Mouse (Mus musculus) B cell, adult 2 months (primary cell): ENCODE measurements around the gene Zcchc24.

Experiments
- DNase-seq, 2 experiments: peaks; one replicate each; pipeline ENCODE4 v3.0.0; 2022

The Zcchc24 gene

DNA sequence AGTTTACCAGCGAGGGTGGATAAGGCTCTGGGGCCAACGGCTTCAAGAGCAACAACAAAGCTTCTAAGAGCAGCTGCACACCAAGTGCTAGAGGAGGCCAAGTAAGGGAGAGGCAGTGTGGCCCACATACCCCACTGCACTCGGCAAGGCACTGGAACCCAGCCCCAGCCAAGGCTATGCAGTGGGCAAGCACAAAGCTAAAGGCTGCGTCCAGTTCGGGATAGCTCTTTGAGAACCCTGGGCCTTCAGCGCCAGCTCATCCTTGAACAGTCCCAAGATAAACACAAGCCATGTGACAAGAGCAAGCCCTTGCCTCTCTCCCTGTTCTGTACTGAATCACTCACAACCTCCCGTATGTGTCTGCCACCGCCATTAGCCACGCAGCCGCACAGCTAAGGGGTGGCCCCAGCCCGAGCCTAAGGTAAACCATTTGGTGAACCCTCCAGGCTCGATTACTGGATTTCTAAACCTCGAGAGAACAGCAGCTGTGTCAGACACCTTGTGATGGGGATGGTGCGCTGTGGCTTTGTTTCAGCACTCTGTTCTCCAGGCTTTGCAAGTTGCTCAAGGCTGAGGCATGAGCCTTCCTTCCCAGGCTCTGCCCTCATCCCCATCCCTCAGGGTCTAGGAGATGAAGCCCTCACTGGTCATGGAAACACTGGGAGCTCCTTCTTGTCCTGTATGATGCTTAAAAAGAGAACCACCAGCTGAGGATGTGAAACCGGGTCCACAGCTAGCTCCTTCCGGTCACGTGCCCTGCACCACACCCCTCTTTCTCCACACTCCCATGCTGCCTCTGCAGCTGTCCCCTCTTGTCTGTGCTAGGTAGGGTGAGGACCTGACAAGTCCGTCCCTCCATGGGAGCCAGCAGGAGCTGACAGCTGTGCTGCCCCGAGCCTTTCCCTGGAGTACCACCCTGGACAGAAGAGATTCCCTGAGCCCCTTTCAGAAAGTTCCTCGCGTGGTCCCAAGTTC, 21.6 kb downstream of the Zcchc24 start:
- peak; percentile 88 to 92 for DNase-seq

DNA sequence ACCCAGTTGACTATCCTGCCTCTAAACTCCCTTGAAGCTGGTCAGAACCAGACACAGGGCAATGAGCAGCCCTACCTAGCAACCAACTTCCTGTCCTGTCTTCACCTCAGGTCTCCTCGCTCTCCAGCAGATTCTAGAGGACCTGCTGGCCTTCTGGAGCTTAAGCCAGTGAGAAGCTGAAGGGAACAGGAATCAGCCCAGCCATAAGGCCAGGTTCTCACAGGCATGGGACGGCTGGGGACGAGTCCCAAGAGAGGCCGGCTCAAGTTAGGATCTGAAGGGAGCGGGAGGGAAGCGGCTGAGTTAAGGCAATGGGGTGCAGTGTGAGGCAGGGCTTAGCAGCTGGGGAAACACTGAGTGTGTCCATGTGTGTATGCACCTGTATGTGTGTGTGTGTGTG, 22.5 kb downstream of the Zcchc24 start:
- no peak for DNase-seq

DNA sequence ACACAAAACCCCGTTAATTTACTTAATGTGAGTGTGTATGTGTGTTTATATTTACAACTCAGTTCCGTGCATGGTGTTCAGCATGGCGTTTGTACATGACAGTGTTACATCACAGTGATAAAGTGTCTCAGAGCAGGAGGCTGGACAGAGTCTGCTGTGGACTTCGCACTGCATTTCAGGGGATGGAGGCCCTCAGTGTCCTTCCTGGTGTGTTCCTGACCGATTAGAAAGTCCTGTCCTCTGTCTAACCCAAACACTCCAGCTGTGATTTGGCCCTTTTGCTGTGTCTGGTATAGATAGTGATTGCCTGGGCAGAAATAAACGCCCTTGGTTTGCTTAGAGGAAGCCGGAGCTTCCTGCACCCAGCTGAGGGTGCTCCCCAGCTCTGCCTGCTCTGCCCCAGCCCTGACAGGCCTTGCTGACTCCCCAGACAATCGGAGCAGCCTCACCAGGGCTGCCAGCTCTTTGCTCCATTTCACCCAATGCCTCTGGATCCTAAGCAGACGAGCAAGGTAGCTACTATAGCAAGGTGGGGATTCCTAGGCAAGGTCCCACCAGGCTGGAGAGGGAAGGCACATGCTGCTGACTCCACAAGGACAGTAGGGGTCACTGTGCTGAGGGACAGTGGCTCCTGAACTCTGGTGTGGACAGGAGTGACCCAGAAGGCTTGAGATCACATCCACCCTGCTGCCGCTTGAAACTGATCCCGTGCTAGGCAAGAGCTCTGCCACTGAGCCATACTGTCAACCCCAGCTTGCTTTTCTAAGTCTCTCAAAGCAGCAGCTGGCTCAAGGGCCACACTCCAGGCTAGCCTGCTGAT, 23.3 kb downstream of the Zcchc24 start:
- peak in 1 of 2 experiments; percentile 15 for DNase-seq

- no peak for DNase-seq
These were observed 25.9 kb downstream of the Zcchc24 start for GRCm38 (mm10) chr14:25742943-25743342.

DNA sequence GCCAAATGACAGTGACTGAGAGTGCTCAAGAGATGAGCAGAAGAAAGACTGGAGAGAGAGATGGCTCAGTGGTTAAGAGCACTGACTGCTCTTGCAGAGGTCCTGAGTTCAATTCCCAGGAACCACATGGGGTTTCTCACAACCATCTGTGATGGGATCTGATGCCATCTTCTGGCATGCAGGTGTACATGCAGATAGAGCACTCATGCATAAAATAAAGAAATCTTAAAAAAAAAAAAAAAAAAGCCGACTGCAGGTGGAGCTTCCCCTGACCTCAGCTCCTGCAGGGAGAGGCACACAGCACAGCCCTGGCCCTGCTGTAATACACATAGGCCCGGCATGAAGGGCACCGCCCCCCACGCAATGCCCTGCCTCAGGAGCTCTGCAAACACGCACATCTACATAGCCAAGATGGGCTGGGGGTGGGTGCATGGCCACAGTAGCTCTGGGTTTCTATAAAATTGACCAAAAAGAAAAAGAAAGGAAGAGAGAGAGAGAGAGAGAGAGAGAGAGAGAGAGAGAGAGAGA, 26.9 kb downstream of the Zcchc24 start:
- no peak for DNase-seq

- no peak for DNase-seq
These were observed 27.6 kb downstream of the Zcchc24 start for GRCm38 (mm10) chr14:25741211-25741610.

- DNase-seq = no peak
These were observed 28.8 kb downstream of the Zcchc24 start for GRCm38 (mm10) chr14:25739957-25740565.

DNA sequence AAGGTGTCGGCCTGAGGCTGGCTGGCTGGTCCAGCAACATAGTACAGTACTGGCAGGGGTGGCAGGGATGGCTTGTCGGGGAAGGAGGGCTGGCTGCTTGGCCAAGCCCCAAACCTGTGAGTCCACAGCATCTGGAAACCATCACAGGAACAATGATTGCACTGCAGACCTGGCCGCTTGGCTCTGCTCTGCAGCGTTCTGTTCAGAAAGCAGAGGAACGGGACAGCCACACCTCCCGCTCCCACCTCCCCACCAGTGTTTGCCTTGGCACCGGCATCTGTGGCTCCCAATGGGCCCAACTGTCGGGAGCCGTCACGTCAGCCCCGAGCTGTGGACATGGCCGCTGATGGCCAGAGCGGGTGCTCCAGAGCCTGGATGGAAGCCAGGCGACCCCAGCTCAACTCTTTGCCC, 30.2 kb downstream of the Zcchc24 start:
- DNase-seq = no peak

GRCm38 (mm10) chr14:25736589-25736988, 32.2 kb downstream of the Zcchc24 start:
- DNase-seq = no peak

DNA sequence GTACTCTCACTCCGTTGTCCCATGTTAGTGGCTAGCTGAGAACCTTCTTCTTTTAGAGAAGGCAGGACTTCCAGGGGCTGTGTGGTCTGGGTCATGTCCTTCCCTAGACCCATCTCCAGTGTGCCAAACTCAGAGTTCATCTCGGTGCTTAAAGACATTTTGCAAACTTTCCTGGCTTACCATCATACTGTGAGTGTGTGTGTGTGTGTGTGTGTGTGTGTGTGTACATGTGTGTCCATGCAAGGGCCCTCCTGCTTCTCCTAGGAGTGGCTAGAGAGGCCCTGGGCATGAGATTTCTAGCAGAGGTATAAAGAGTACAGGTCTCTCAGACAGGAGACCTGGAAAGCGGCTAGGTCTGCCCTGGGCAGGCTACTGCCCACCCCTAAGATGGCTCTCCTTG, 32.7 kb downstream of the Zcchc24 start:
- no peak for DNase-seq

DNA sequence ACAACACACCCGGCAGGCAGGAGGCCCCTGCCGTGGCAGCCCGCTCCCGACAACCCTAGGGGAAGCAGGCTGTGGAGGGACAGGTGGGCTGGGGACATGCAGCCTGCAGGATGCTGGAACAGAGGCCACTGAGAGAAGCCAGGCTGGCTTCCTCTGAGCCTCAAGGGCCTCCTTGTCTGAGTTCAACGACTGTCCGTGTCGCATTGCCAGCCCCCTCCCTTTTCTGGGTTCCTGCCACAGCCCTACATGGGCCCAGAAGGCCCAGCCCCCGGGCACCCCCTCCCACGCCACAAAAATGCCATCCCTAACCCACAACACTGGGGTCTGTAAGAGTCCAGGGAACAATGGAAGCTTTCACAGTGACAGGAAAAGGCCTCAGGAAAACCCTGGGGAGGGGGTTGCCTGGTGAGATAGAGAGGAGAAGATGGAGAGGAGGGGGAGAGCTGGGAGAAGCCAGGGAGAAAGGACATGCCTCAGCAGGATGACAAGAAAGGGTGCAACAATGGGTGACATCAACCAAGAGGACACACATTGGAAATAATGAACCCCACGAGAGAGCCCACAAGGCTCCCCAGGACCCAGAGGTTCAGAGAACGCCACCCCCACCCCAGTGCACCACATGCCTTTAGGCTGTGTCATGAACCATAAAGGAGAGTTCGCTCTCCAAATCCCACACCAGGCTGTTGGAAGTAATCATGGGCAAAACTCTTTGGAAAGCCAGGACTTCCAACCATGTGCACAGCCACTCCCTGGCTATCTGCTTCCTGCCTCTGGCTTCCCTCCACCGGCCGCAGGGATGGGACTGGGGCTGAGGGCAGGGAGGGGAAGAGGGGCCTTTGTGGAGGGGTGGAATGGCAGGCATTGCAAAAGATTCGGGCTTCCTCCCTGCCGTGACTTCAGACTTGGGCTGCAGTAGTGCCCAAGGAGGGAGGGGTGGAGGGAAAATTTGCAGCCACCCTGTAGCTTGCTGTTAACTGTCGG, 33.8 kb downstream of the Zcchc24 start:
- DNase-seq = no peak

DNA sequence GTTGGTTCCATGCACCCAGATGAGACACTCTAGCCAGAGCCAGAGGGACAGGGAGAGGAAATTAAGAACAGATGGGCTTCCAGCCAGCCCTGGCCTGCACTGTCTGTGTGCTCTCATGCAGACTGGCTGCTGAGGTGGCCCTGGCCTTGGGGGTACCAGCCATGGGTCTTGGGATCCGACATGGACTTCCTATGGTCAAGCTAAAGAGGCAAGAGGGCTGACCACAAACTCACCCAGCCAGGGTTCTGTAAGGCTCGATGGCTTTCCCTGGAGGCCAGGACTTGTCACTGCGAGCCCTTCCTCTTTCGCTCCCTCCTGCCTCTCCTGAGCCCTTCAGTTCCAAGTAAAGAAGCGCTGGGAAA, 41.7 kb downstream of the Zcchc24 start:
- DNase-seq = no peak

GRCm38 (mm10) chr14:25726226-25727148, 42.4 kb downstream of the Zcchc24 start:
- peak; percentile 84 to 85 for DNase-seq

DNA sequence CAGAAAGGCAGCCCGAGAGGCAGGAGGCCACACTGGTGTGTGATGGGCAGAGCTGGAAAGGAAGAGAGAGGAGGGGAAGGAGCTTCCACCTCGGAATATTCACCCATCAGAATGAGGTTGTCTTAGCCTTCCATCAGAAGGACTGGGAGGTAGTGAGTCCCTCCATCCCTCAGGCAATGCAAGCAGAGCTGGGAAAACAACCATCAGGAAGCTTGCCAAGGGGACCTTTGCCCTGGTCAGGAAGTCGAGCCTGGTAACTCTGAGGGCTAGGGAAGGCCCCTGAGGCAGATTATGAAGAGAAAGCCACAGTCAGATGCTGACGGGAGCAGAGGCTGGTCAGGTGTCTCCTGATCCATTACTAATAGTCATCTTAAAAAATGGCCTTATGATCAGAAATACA, 43.1 kb downstream of the Zcchc24 start:
- DNase-seq = no peak

DNA sequence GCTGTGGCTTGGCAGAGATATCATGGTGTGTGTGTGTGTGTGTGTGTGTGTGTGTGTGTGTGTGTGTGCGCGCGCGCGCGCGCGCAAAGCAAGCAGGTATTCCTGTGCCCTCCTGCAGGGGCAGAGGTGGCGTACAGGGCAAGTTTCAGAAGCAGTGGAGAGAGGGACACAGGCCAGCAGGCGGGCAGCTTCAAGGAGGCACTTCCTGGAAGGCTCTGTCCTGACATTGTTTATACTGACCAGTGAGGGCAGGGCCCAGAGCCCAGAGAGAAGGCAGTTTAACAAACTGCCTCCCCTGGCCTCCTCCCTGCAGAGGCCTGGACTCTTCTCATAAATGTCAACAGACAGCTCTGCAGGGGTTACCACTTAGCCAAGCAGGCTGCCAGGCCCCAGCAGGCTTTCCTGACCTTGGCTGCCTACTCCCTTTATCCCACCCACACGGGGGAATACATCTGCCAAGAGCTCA, 43.8 kb downstream of the Zcchc24 start:
- DNase-seq = no peak

- DNase-seq = peak in 1 of 2 experiments; percentile 23
These were observed 47.7 kb downstream of the Zcchc24 start for GRCm38 (mm10) chr14:25720962-25721707.

GRCm38 (mm10) chr14:25719371-25719770, 49.5 kb downstream of the Zcchc24 start:
- DNase-seq = peak; percentile 80 to 83

GRCm38 (mm10) chr14:25718471-25718870, 50.4 kb downstream of the Zcchc24 start:
- DNase-seq = no peak

GRCm38 (mm10) chr14:25717718-25718117, 51.1 kb downstream of the Zcchc24 start:
- no peak for DNase-seq

GRCm38 (mm10) chr14:25716528-25716927, 52.3 kb downstream of the Zcchc24 start:
- DNase-seq = no peak
